Mouse (Mus musculus) brain, embryonic 14.5 days (tissue): Measurements from ENCODE around the gene Ttc12. TPM values are rescaled to one million over a fixed set of nuclear protein-coding genes. Genes with fewer than 3 reads are reported as not detected.

ENCODE experiments used
- DNase-seq: peaks from one replicate; pipeline ENCODE4 v3.0.0-alpha.2; 2011; ENCODE audit warnings: low read depth
- CTCF ChIP-seq: fragments of 200-500 bp; IDR thresholded peaks from 2 replicates; pipeline ENCODE4 v1.5.1; 2012; ENCODE audit warnings: inconsistent platforms, mild to moderate bottlenecking, moderate library complexity, borderline replicate concordance; ENCODE audit not compliant: insufficient read depth, insufficient read length; ENCODE audit errors: extremely low read depth
- POLR2A ChIP-seq: fragments of 200-500 bp; IDR thresholded peaks from 2 replicates; pipeline ENCODE4 v1.6.1; 2012; ENCODE audit warnings: mild to moderate bottlenecking, inconsistent platforms, borderline replicate concordance; ENCODE audit not compliant: poor library complexity, insufficient read depth, insufficient read length, severe bottlenecking; ENCODE audit errors: extremely low read depth
- polyA plus RNA-seq: library from polyadenylated mRNA; depleted of rRNA; stranded (reverse); fragments of >200 nt; gene quantifications from 2 replicates; pipeline ENCODE4 v1.2.3, GENCODE M21; 2012; rRNA removed

Gene Ttc12
- polyA plus RNA-seq, 1 experiment = 2.5 TPM

DNA sequence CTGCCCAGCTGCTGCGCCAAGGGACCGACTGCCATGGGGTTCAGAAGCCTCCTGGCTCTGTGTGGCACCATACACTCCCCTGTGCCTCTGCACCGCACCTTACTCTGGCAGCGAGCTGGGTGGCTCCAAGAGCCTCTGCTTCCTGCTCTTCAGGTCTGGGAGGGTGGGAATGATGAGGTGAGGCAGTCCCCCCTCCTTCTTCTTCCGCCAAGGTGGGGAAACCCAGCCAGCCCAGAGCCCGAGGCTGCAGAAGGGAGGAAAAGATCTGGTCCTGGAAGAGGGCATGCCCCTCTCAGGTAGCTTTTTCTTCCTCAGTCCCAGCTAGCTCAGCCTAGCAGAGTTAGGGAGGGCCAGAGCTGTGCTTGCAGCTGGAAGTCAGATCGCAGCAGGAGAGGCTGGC lies 59.1 kb downstream of the Ttc12 start, which contains the start of gene Ankk1:
Ankk1 (minus strand) TSS at position 101 of the 400 bp plus-strand sequence.
- DNase-seq = no peak
- TF ChIP-seq POLR2A = no peak

DNA sequence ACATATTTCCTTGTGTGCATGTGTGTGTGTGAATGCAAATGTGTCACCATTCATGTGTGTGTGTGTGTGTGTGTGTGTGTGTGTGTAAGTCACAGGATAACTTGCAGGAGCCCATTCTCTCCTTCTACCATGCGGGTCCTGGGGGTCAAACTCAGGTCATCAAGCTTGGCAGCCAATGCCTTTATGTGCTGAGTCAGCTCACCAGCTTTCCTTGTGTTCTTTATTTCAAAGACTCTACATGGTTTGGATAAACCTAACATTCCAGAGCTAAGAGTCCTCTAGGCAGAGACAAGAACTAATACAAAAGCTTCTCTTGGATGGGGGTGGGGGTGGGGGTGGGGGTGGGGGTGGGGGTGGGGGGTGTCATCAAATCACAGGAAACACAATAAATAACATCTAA lies 60.4 kb downstream of the Ttc12 start:
- no peak for TF ChIP-seq POLR2A
- TF ChIP-seq CTCF = no peak
- no peak for DNase-seq

DNA sequence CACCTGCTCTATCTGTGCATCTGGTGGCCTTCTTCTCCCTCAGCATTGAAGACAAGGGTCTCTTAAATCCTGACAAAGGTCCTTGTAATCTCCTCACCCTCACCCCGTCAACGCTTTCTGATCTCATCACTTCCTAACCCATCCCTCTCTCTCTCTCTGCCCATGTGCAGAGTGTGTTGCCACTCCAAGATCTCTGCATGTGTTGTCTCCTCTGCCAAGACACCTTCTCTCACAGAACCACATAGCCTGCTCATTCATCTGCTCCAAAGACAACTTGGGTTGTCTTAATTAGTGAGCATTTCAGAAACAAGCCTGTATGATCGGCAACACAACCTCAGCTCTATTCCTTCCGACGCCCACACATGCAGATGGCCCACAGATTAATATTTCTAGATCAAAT lies 62.2 kb downstream of the Ttc12 start:
- TF ChIP-seq POLR2A (no peak), CTCF (no peak)
- no peak for DNase-seq

DNA sequence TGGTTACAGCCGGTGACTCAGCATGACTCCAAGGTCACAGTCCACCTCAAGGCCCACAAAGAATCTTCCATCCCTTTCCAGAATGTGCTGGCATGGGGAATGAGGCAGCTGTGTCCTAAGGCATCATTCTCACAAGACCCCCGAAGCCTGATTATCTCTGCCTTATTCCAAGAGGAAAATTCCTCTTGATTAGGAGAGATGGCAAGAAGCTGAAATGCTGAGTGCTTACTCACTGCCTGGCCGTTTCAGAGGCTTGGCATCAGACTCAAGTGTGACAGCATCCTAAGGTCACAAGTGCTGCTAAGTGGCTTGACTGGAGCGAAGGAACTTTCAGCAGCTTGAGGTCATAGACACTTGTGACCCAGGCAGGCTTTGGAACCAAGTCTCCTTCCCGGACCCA lies 75.4 kb downstream of the Ttc12 start:
- no peak for DNase-seq
- TF ChIP-seq POLR2A = no peak
- no peak for TF ChIP-seq CTCF

DNA sequence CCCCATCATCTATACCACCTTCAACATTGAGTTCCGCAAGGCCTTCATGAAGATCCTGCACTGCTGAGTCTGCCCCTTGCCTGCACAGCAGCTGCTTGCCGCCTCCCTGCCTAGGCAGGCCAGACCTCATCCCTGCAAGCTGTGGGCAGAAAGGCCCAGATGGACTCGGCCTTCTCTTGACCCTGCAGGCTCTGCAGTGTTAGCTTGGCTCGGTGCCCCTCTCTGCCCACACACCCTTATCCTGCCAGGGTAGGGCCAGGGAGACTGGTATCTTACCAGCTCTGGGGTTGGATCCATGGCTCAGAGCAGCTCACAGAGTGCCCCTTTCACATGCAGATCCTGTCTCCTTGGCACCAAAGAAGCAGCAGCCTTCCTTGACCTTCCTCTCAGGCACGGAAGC lies 79.0 kb downstream of the Ttc12 start:
- TF ChIP-seq CTCF (no peak), POLR2A (no peak)

DNA sequence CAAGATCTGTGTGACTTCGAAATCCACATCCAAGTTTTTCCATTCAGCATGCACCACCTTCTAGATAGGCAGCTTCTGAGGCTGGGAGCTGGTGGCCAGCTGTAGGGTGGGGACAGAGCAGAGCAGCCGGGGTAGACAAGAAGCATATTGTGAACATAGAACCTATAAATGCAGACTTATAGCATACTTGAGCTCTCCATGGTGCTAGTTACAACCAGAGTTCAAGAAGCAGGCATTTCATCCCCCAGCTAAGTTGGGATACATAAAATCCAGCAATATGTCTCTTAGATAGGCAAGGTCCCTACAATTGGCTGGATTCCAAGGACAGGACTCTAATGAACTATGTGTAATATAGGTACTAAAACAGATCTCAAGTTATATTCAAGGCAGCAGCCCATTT lies 82.3 kb downstream of the Ttc12 start:
- DNase-seq = no peak
- TF ChIP-seq POLR2A (no peak), CTCF (no peak)

More for the DNA sequence above, 79.0 kb downstream of the Ttc12 start:
- DNase-seq = no peak

DNA sequence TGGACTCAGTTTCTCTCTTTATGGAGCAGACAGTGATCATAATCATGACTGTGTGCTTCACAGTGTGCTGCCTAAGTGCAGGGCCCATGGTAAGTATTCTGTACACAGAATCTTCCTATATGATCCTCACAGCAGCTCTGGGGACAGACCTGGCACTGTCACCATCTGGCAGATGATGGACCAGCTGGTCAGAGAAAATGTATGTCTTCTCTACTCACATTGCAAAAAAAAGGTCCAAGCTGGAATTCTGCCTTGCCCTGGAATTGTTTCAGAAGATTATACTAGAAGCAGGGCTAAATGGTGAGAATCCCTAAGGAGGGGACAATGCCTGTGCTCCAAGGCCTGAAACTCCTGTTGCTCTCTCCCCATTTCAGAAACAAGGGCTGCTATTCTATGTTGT lies 90.0 kb downstream of the Ttc12 start:
- no peak for TF ChIP-seq CTCF
- TF ChIP-seq POLR2A = no peak
- DNase-seq = no peak

DNA sequence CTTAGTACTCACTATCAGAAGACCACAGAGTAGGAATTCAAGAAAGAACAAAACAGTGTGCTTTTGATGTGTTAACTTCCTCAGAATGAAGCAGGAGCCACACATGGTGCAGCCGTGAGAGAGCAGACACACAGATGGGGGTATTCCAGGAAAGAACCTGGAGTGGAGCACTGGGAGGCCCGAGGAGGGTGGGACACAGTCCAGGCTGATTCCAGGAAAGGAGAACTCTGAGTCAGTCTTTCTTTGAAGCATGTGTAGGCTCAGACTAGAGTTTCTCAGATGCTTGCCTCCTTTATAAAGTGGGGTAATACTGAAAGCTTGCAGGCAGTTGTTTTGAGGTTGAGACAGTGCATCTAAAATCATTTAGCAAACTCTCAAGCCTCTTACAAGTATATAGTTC lies 93.8 kb downstream of the Ttc12 start:
- TF ChIP-seq POLR2A = no peak
- TF ChIP-seq CTCF = no peak
- no peak for DNase-seq

Other genes starting within 250 kb of the Ttc12 start
- not detected in 2 replicates for gene Gm4894, start 235.7 kb downstream of the Ttc12 start, polyA plus RNA-seq
- gene Drd2, start 145.6 kb downstream of the Ttc12 start, polyA plus RNA-seq = 5.7 and 8.2 TPM in 2 replicates
- gene Ankk1, start 59.2 kb downstream of the Ttc12 start, polyA plus RNA-seq = 0.06 and 0.07 TPM in 2 replicates